Mouse (Mus musculus) mouse trophoblast stem cell (cell line): ENCODE results near the gene Akap12.

ENCODE experiments used
- in situ Hi-C, 2 experiments: fragments of 300-500 bp; cut with MseI, MboI; formaldehyde crosslinking; loops; 2 replicates in 1 of 2; 3 replicates in 1 of 2; pipeline ENCODE4 v1.15.1; 2025

Akap12 gene

GRCm38 (mm10) chr10:4266041-4266930, at the start of gene Akap12:
Gene Akap12 (plus strand): TSS chr10:4266380.
- in situ Hi-C loops, result no loop called here

- in situ Hi-C loops, result no loop called here
Observed at GRCm38 (mm10) chr10:4230563-4231359, 35.4 kb upstream of the Akap12 start.

GRCm38 (mm10) chr10:4233102-4233501, 33.1 kb upstream of the Akap12 start:
- in situ Hi-C loops, result no loop called here

GRCm38 (mm10) chr10:4239794-4240574, 26.2 kb upstream of the Akap12 start:
- in situ Hi-C loops, result no loop called here

GRCm38 (mm10) chr10:4243591-4244300, 22.4 kb upstream of the Akap12 start:
- in situ Hi-C loops, result no loop called here

- in situ Hi-C loops, result no loop called here
Observed at GRCm38 (mm10) chr10:4245812-4246211, 20.4 kb upstream of the Akap12 start.

GRCm38 (mm10) chr10:4246407-4246806, 19.8 kb upstream of the Akap12 start:
- in situ Hi-C loops, result no loop called here

- in situ Hi-C loops, result no loop called here
Observed at GRCm38 (mm10) chr10:4249235-4249845, 16.8 kb upstream of the Akap12 start.

DNA sequence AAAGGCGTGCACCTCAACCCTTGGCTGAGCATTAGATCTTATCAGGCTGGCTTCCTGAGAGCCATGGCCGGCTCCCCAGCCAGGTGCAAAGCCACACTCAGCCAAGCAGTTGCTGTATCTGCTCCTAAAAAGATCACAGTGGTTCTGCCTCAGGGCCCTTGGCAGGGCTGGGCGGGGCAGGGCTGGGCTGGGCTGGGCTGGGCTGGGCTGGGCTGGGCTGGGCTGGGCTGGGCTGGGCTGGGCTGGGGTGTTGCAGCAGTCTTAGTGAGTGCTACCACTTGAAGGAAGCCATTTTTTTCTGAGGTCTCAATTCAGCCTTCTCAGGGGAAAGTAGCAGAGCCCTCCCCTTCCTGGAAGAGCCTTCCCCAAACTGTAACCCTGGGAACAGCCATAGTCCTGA, 15.5 kb upstream of the Akap12 start:
- in situ Hi-C loops, result no loop called here

DNA sequence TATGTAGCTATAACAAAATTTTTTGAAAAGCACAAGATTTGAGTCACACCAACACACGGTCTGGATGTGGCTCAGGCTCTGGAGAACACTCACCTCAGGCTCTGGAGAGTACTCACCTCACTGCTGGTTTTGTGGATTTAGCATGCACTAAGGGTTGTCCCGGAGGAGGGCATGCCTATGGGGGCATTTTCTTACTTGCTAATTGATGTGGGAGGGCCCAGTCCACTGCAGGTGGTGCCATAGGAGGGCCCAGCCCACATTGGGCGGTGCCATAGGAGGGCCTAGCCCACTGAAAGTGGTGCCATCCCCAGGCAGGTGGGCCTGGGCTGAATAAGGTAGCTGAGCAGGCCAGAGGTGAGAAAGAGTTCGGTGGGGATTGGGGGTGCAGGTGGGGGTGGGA, 12.6 kb upstream of the Akap12 start:
- in situ Hi-C loops, result no loop called here

DNA sequence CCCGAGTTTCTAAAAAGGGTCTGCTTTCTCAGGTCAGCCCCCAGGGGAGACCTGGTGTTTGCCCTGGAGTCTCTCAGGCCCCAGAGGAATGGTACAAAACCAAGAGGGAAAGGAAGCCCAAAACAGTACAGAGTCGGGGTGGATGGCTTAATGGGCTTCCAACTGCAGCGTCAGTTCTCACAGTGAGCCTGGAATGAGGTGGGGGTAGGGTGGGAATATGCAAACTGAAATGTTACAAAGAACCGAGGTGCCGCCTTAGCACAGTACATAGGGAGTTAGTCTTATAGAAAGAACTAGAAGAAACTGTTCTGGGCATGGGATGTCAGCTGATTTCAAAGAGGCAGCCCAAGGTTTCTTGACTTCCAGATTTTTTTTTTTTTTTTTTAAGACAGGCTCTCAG, 11.7 kb upstream of the Akap12 start:
- in situ Hi-C loops, result no loop called here

DNA sequence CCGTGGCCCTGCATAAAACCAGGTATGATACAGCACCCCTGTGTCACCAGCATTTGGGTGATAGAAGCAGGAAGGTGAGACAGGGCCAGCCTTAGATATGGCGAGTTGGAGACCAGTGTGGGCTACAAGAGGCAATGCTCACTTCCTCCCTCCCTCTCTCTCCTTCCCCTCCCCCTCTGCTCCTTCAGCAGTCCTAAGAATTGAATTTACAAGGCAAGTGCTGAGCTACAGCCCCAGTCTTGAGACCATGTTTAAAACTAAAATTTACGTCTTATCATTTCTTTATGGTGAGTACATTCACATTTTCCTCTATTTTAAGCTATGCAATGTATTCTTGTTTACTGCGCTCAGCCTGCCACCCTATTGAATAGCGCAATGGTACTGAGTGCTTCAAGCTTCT, 5.3 kb upstream of the Akap12 start:
- in situ Hi-C loops, result no loop called here

DNA sequence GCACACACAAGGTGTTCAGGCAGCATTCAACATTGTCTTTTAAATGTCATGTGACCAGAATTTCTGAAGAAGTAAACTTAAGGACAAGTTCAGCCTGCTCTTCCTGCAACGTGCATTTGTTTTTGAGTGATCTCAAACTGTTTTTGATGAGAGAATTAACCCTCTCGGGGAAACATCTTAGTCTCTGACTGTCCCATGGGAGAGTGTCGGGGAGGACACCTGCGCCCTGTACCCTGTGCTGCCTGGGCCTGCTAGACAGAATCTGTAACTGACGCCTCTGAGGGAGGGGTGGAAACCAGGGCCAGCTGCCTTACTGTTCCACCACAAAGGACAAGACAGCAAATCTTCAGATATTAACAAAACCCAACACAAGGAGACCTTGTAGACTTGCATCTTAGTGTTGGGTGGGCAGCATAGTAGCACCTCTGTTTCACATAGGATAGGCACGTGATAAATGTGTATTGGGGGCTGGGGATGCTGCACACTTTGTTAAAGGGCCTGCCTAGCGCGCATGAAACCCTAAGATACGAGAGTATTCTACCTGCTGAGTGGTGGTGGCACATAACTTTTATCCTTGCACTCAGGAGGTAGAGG, 4.7 kb upstream of the Akap12 start:
- in situ Hi-C loops, result no loop called here

DNA sequence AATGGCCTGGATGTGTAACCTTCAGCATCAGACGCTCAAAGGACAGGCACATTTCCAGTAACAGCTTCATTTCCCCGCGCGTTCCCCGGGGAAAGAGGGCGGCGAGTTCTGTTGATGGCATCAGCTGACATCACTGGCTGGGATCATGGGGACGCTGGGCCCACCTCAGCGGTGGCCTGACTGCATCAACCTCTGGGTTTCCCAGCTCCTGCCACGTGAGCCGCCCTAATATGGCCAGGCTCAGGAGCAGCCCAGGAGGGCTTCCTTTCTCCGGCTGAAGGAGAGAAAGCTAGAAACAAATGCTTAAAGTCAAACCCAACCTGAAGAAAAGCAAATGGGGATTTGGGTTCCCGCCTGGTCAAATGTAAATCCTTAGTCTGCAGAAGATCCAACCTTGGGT, 539 bp upstream of the Akap12 start:
- in situ Hi-C loops, result no loop called here

- in situ Hi-C loops, result no loop called here
Observed at GRCm38 (mm10) chr10:4266931-4267310, 741 bp downstream of the Akap12 start.

- in situ Hi-C loops, result no loop called here
Observed at GRCm38 (mm10) chr10:4267481-4267880, 1.3 kb downstream of the Akap12 start.

GRCm38 (mm10) chr10:4268140-4268539, 2.0 kb downstream of the Akap12 start:
- in situ Hi-C loops, result no loop called here

DNA sequence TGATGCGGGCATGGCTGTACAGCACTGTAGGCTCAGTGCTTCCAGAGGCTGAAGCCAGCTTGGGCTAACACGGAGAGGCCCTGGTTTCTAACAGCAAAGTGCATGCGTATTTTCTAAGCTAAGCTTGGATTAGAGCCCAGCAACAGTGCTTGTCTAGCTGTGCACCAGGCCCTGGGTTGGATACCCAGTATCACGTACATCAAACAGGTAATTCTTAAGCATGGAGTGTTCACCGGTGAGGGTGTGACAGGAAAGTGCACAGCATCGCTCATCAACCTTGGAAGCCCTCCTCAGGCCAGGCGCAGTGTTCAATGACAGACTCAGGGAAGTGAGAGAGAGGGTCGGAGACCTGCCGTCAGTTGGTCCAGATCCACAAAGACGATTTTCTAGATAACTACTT, 9.4 kb downstream of the Akap12 start:
- in situ Hi-C loops, result no loop called here

- in situ Hi-C loops, result no loop called here
Observed at GRCm38 (mm10) chr10:4276081-4276480, 9.9 kb downstream of the Akap12 start.

DNA sequence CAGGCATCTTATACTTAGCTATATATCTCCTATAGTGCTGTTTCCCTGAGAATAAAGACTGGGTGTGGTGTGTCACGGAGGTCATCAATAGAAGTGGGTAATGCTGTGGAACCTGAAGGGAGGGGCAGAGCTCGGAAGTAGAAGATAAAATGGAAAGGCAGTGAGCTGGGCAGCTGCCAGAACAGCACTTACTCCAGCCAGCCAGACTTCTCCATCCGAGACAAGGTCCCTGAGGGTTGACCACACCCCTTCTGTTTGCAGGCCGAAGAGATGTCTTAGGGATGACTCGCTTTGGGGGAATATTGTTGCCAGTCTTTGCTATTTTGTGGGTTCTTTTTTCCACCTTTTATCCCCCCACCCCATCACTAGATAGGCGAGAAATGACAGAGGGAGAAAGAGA, 11.9 kb downstream of the Akap12 start:
- in situ Hi-C loops, result no loop called here

DNA sequence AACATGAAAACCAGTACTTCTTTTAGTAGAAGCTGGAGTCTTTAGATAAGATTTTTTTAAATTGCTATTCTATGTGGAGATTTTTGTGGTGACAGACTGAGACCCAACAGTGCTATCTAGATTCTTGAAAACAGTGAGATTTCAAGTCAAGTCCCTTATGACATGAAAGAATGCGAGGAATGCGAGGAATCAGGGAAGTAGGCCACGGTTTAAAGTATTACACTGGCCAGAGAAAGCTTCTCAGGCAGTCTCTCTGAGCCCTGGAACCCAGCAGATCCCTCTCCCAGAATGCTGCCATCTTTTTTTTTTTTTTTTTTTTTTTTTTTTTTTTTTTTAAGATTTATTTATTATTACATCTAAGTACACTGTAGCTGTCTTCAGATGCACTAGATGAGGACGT, 16.2 kb downstream of the Akap12 start:
- in situ Hi-C loops, result no loop called here
